Mouse (Mus musculus): ENCODE measurements around the gene Rbm44.

- no peak for TF ChIP-seq CTCF (IDR thresholded peaks at IDR 0.05; ENCODE audit: borderline replicate concordance, insufficient read depth, low read depth, low read length)
- TF ChIP-seq POLR2A (IDR thresholded peaks at IDR 0.05; ENCODE audit: borderline replicate concordance, insufficient read depth, low read length): no peak
Measured at GRCm38 (mm10) chr1:91187315-91187714, 42.4 kb downstream of the Rbm44 start.

Data from cerebellum, adult 2 months (tissue).